Mouse (Mus musculus): ENCODE measurements around the gene Cdk14. TPM values are rescaled to one million over a fixed set of nuclear protein-coding genes. Genes with fewer than 3 reads are reported as not detected.

Cdk14 gene
- polyA plus RNA-seq, 1 experiment from 2014 or later, result 19.2 TPM

- 83% methylated on average over 3 of the region's 3 CpGs for WGBS
- no peak for ATAC-seq (ENCODE audit: insufficient number of reproducible peaks, low FRiP score, low TSS enrichment, low read depth)
- Histone ChIP-seq H3K27ac (no peak overlapping the region), H3K9me3 (no peaks in the 10 kb centered on the region), H3K36me3 (no peaks in the 10 kb centered on the region), H3K4me3 (no peak overlapping the region), H3K9ac (no peak overlapping the region), H3K4me1 (peaks cover 3% of the 10 kb centered on the region; the same call in 1 of the 2 replicates), H3K27me3 (no peaks in the 10 kb centered on the region), H3K4me2 (no peak overlapping the region)
These were observed 311.1 kb downstream of the Cdk14 start for GRCm38 (mm10) chr5:5109017-5109416.

- no peak overlapping the region for H3K9ac ChIP-seq
- no peaks in the 10 kb centered on the region for H3K9me3 ChIP-seq
- no peaks in the 10 kb centered on the region for H3K36me3 ChIP-seq
- H3K4me1 ChIP-seq, result no peaks in the 10 kb centered on the region
- no peak for ATAC-seq (ENCODE audit: insufficient number of reproducible peaks, low FRiP score, low TSS enrichment, low read depth)
- H3K4me3 ChIP-seq, result no peak overlapping the region
- no peaks in the 10 kb centered on the region for H3K27me3 ChIP-seq
- no peak overlapping the region for H3K4me2 ChIP-seq
- WGBS, result 66% methylated on average over 3 of the region's 3 CpGs
- no peak overlapping the region for H3K27ac ChIP-seq
These were observed 323.7 kb downstream of the Cdk14 start for GRCm38 (mm10) chr5:5096248-5096915.

GRCm38 (mm10) chr5:5092736-5093135, 327.4 kb downstream of the Cdk14 start:
- no peak overlapping the region for H3K9ac ChIP-seq

GRCm38 (mm10) chr5:5071526-5071925, 348.6 kb downstream of the Cdk14 start:
- Histone ChIP-seq H3K9me3 (no peaks in the 10 kb centered on the region), H3K36me3 (no peaks in the 10 kb centered on the region), H3K4me1 (no peaks in the 10 kb centered on the region), H3K27me3 (no peaks in the 10 kb centered on the region), H3K9ac (no peak overlapping the region), H3K4me3 (no peak overlapping the region), H3K27ac (no peak overlapping the region), H3K4me2 (no peak overlapping the region)
- WGBS, result 61% methylated on average over 1 of the region's 1 CpGs
- ATAC-seq (ENCODE audit: insufficient number of reproducible peaks, low FRiP score, low TSS enrichment, low read depth), result no peak

More at GRCm38 (mm10) chr5:5092736-5093135, 327.4 kb downstream of the Cdk14 start:
- H3K4me1 ChIP-seq, result no peaks in the 10 kb centered on the region
- H3K27me3 ChIP-seq, result no peaks in the 10 kb centered on the region
- no peaks in the 10 kb centered on the region for H3K36me3 ChIP-seq
- no peak overlapping the region for H3K27ac ChIP-seq
- 84% methylated on average over 7 of the region's 7 CpGs for WGBS
- ATAC-seq (ENCODE audit: insufficient number of reproducible peaks, low FRiP score, low TSS enrichment, low read depth), result no peak
- H3K4me3 ChIP-seq, result no peak overlapping the region
- H3K9me3 ChIP-seq, result no peaks in the 10 kb centered on the region
- no peak overlapping the region for H3K4me2 ChIP-seq

DNA sequence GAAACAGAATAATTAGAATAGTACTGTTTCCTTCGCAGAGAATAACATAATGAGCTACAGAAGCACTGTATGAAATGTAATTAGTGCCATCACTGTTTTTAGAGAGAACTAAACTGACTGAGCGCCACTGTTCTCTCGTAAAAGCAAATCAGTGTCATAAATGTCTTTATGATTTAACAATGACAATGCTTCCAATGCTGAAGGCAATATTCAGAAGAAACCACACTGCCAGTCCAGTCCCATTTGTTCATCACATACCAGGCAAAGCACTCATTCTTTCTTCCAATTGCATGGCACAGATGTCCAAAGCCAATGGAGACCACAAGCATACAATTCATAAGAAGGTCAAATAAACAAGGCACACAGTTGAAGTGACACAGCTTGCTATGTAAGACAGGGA, 355.4 kb downstream of the Cdk14 start:
- Histone ChIP-seq H3K4me2 (no peak overlapping the region), H3K4me3 (no peak overlapping the region), H3K36me3 (no peaks in the 10 kb centered on the region), H3K9ac (no peak overlapping the region), H3K9me3 (no peaks in the 10 kb centered on the region), H3K27ac (no peak overlapping the region), H3K4me1 (no peaks in the 10 kb centered on the region), H3K27me3 (no peaks in the 10 kb centered on the region)
- ATAC-seq (ENCODE audit: insufficient number of reproducible peaks, low FRiP score, low TSS enrichment, low read depth), result no peak
- WGBS, result 70% methylated on average over 3 of the region's 3 CpGs

GRCm38 (mm10) chr5:5056102-5056883, 363.8 kb downstream of the Cdk14 start:
- no peaks in the 10 kb centered on the region for H3K4me1 ChIP-seq
- no peak overlapping the region for H3K4me2 ChIP-seq
- no peak overlapping the region for H3K9ac ChIP-seq
- no peaks in the 10 kb centered on the region for H3K27me3 ChIP-seq
- 57% methylated on average over 4 of the region's 4 CpGs for WGBS
- H3K27ac ChIP-seq, result no peak overlapping the region
- H3K9me3 ChIP-seq, result no peaks in the 10 kb centered on the region
- ATAC-seq (ENCODE audit: insufficient number of reproducible peaks, low FRiP score, low TSS enrichment, low read depth), result no peak
- H3K36me3 ChIP-seq, result no peaks in the 10 kb centered on the region
- no peak overlapping the region for H3K4me3 ChIP-seq

DNA sequence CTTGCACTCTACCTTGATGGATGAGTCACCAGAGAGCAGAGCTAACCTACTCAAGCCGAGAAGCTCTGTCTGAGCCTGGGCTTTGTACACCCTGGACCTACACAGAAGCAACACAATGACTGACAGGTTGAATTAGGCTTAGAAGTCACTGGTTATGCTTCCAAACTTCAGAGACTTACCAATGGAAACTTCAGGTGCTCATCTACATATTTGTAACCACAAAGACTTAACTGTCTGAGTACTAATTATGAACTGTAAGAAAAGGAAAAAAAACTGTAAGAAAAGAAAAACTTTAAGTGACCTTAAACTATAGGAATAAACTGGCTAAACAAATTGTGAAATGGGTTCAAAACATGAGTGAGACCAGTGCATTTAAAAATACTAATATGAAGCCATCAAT, 364.6 kb downstream of the Cdk14 start:
- Histone ChIP-seq H3K9me3 (no peaks in the 10 kb centered on the region), H3K4me2 (no peak overlapping the region), H3K4me1 (no peaks in the 10 kb centered on the region), H3K36me3 (no peaks in the 10 kb centered on the region), H3K4me3 (no peak overlapping the region), H3K27me3 (no peaks in the 10 kb centered on the region), H3K9ac (no peak overlapping the region), H3K27ac (no peak overlapping the region)
- no peak for ATAC-seq (ENCODE audit: insufficient number of reproducible peaks, low FRiP score, low TSS enrichment, low read depth)
- WGBS, result 37% methylated on average over 1 of the region's 1 CpGs

GRCm38 (mm10) chr5:5054270-5054669, 365.8 kb downstream of the Cdk14 start:
- Histone ChIP-seq H3K4me1 (no peaks in the 10 kb centered on the region), H3K9ac (no peak overlapping the region), H3K27me3 (no peaks in the 10 kb centered on the region), H3K27ac (no peak overlapping the region), H3K4me3 (no peak overlapping the region), H3K9me3 (no peaks in the 10 kb centered on the region), H3K4me2 (no peak overlapping the region), H3K36me3 (no peaks in the 10 kb centered on the region)
- ATAC-seq (ENCODE audit: insufficient number of reproducible peaks, low FRiP score, low TSS enrichment, low read depth), result no peak
- WGBS, result 40% methylated on average over 1 of the region's 1 CpGs

DNA sequence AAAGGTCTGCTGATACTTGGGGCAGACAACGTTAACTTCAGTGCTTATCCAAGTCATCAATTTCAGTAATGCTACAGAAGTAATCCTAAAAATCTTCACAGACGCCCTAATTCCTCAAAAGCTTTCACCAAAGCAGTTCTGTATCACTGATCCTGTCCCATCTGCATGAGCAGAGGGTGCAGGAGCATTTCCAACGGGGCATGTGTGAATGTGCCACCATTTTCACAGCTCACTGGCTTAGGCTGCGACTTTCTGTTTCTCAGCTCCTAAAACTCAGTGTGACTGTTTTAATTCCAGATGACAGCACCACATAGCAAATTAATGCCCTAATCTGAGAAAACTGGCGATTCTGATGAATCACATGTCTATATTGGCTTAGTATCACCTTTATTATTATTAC, 375.8 kb downstream of the Cdk14 start:
- no peaks in the 10 kb centered on the region for H3K9me3 ChIP-seq
- no peak overlapping the region for H3K27ac ChIP-seq
- H3K27me3 ChIP-seq, result no peaks in the 10 kb centered on the region
- no peak overlapping the region for H3K4me2 ChIP-seq
- H3K9ac ChIP-seq, result no peak overlapping the region
- H3K4me1 ChIP-seq, result no peaks in the 10 kb centered on the region
- no peak for ATAC-seq (ENCODE audit: insufficient number of reproducible peaks, low FRiP score, low TSS enrichment, low read depth)
- 82% methylated on average over 5 of the region's 5 CpGs for WGBS
- H3K36me3 ChIP-seq, result no peaks in the 10 kb centered on the region
- no peak overlapping the region for H3K4me3 ChIP-seq

DNA sequence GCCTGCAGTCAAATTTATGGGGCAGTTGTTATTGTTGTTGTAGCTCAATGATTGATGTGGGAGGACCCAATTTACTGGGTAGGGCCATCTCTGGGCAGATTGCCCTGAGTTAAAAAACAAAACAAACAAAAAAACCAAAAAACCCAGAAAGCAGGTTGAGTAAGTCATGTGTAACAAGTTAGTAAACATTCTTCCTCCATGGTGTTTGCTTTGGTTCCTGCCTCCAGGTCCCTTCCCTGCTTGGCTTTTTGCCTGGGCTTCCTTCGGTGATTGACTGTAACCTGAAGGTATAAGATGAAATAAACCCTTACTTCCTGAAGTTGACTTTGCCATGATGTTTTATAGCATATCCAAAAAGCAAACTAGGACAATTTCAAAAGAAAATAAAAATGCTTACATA, 377.4 kb downstream of the Cdk14 start:
- WGBS, result 70% methylated on average over 1 of the region's 1 CpGs
- H3K4me3 ChIP-seq, result no peak overlapping the region
- H3K9ac ChIP-seq, result no peak overlapping the region
- no peaks in the 10 kb centered on the region for H3K27me3 ChIP-seq
- no peak overlapping the region for H3K4me2 ChIP-seq
- H3K27ac ChIP-seq, result no peak overlapping the region
- H3K9me3 ChIP-seq, result no peaks in the 10 kb centered on the region
- no peaks in the 10 kb centered on the region for H3K36me3 ChIP-seq
- ATAC-seq (ENCODE audit: insufficient number of reproducible peaks, low FRiP score, low TSS enrichment, low read depth), result no peak
- H3K4me1 ChIP-seq, result no peaks in the 10 kb centered on the region

GRCm38 (mm10) chr5:5041480-5041879, 378.6 kb downstream of the Cdk14 start:
- WGBS, result 62% methylated on average over 4 of the region's 4 CpGs
- Histone ChIP-seq H3K9me3 (no peaks in the 10 kb centered on the region), H3K36me3 (no peaks in the 10 kb centered on the region), H3K4me2 (no peak overlapping the region), H3K27me3 (no peaks in the 10 kb centered on the region), H3K9ac (no peak overlapping the region), H3K27ac (no peak overlapping the region), H3K4me1 (no peaks in the 10 kb centered on the region), H3K4me3 (no peak overlapping the region)
- no peak for ATAC-seq (ENCODE audit: insufficient number of reproducible peaks, low FRiP score, low TSS enrichment, low read depth)

DNA sequence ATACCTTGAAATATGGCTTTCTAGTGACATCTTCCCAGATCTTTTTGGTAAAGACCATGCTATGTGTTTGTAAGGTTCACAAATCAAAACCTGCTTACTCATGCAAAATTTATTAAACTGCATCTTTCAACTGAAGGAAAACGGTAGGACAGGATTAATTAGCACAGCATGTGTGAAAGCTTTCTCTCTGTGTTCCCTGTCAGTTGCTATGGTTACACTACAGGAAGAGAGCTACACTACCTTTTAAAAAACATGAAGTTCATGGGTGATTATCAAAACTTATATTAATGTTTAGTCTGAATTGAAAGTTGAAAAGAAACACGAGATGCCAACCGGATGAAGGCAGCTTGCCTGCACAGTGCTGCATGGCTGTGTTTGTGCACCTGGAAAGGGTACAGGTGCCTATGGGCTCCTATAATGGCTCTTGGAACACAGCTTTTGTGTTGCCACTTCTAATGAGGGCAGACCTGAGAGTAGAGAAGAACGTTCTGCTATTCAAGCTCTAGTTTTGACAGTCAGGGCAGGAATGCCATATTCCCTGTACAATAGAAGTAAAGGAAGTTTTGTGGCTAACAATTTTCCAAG, 380.3 kb downstream of the Cdk14 start:
- no peaks in the 10 kb centered on the region for H3K36me3 ChIP-seq
- no peaks in the 10 kb centered on the region for H3K9me3 ChIP-seq
- H3K27ac ChIP-seq, result no peak overlapping the region
- no peaks in the 10 kb centered on the region for H3K4me1 ChIP-seq
- no peak overlapping the region for H3K4me3 ChIP-seq
- 54% methylated on average over 4 of the region's 4 CpGs for WGBS
- ATAC-seq (ENCODE audit: insufficient number of reproducible peaks, low FRiP score, low TSS enrichment, low read depth), result no peak
- no peak overlapping the region for H3K9ac ChIP-seq
- H3K27me3 ChIP-seq, result no peaks in the 10 kb centered on the region
- no peak overlapping the region for H3K4me2 ChIP-seq

All from limb, embryonic 15.5 days (tissue).